Comparison of ENCODE assay signal across 8 mouse cellular contexts in genomic region chr9:106288864-106289263, GRCm38 (mm10). TPM values are rescaled to one million over a fixed set of nuclear protein-coding genes. Genes with fewer than 3 reads are reported as not detected.
DNase-seq lines count a peak whose midpoint lies in the region; ATAC-seq lines count a peak whose summit lies in the region.

No protein-coding gene starts in this region.

- no peak overlapping the region for H3K4me3 ChIP-seq in midbrain, embryonic 15.5 days

- intact Hi-C loops in left cerebral cortex, postnatal 4 days (cut with DNase I): loop anchor here (1.0 to 5.0 kb wide), 2 partner anchors 83 to 132 kb away; no protein-coding TSS in a partner anchor

- no peaks in the 10 kb centered on the region for H3K9me3 ChIP-seq in midbrain, embryonic 15.5 days

- no peak overlapping the region for H3K9ac ChIP-seq in midbrain, embryonic 15.5 days

- peak; percentile 80; the same call in 1 of the 2 replicates for ATAC-seq in midbrain, embryonic 15.5 days (replicated peaks)

- no peaks in the 10 kb centered on the region for H3K27me3 ChIP-seq in midbrain, embryonic 15.5 days (replicated peaks)

- DNase-seq in urinary bladder, adult 18-20 months (ENCODE audit: low spot score in 2 of 2): peak; percentile 49 to 69
- DNase-seq in urinary bladder, postnatal 10 days (ENCODE audit: low spot score): no peak
- peak; percentile 48 for DNase-seq in embryo, embryonic 11.5 days (ENCODE audit: low read depth, low spot score)
- DNase-seq in gastrocnemius, postnatal 25 days: peak; percentile 49
- peak; percentile 70 for DNase-seq in kidney, adult 11 months
- DNase-seq in left cerebral cortex, postnatal 4 days: peak; percentile 85
- DNase-seq in spleen, postnatal 4 days (ENCODE audit: low spot score in 2 of 2): peak; percentile 69 to 81

- H3K36me3 ChIP-seq in midbrain, embryonic 15.5 days (replicated peaks): no peaks in the 10 kb centered on the region

- H3K4me1 ChIP-seq in midbrain, embryonic 15.5 days: no peaks in the 10 kb centered on the region

- H3K4me2 ChIP-seq in midbrain, embryonic 15.5 days: no peak overlapping the region

- no peak overlapping the region for H3K27ac ChIP-seq in midbrain, embryonic 15.5 days

- WGBS in midbrain, embryonic 15.5 days: 28% methylated on average over 3 of the region's 3 CpGs

RNA-seq across cellular contexts. Expression of gene Poc1a, which starts 8.0 kb away (rescaled TPM):
- 1 to 10 TPM in 1 of 2 experiments, under 1 TPM in 1; 0.90 to 2.1 TPM for total RNA-seq in gastrocnemius, postnatal 25 days (2021)
- 10 to 100 TPM; 11.0 to 11.9 TPM for total RNA-seq in left cerebral cortex, postnatal 4 days (2021)
- polyA plus RNA-seq in midbrain, embryonic 15.5 days (2015; fragmentation: Nextera tagmentation; extraction: Ambion mirVana): 9.1 and 9.9 TPM in 2 replicates

RNA-seq across cellular contexts. Expression of gene Alas1, which starts 40.4 kb away (rescaled TPM):
- 100 to 1,000 TPM; 260 to 287 TPM for total RNA-seq in gastrocnemius, postnatal 25 days (2021)
- 10 to 100 TPM; 97.5 to 99.8 TPM for total RNA-seq in left cerebral cortex, postnatal 4 days (2021)
- 91.1 and 99.0 TPM in 2 replicates for polyA plus RNA-seq in midbrain, embryonic 15.5 days (2015; fragmentation: Nextera tagmentation; extraction: Ambion mirVana)
